Mouse (Mus musculus): ENCODE measurements at regions not wholly inside any gene's neighbourhood (a gene's known extent, or its start where the extent isn't known, plus 50 kb on each side); places are given as distances from the start of the nearest gene placed in this dataset.

- TF ChIP-seq POLR2A (IDR thresholded peaks at IDR 0.05; ENCODE audit: insufficient read length, low read depth) (no peak), MAX (IDR thresholded peaks at IDR 0.05; ENCODE audit: low read depth) (no peak), TCF12 (IDR thresholded peaks at IDR 0.05; ENCODE audit: insufficient read depth, poor library complexity, severe bottlenecking) (no peak), USF1 (IDR thresholded peaks at IDR 0.05; ENCODE audit: low read depth) (no peak)
These were observed 82.7 kb upstream of the Ddhd1 start for GRCm38 (mm10) chr14:45740662-45741061.

Data from myocyte (in vitro differentiated cells).